Mouse (Mus musculus): ENCODE measurements around the gene Ccdc88c.

The Ccdc88c gene

GRCm38 (mm10) chr12:101017971-101018371 lies 10.9 kb downstream of the Ccdc88c start:
- DNase-seq (ENCODE audit: low read depth, low spot score): peak; percentile 84

- no peak for DNase-seq (ENCODE audit: low read depth, low spot score)
Measured at GRCm38 (mm10) chr12:101016412-101016928, 12.4 kb downstream of the Ccdc88c start.

GRCm38 (mm10) chr12:101015926-101016325 lies 12.9 kb downstream of the Ccdc88c start:
- DNase-seq (ENCODE audit: low read depth, low spot score): peak; percentile 85

DNA sequence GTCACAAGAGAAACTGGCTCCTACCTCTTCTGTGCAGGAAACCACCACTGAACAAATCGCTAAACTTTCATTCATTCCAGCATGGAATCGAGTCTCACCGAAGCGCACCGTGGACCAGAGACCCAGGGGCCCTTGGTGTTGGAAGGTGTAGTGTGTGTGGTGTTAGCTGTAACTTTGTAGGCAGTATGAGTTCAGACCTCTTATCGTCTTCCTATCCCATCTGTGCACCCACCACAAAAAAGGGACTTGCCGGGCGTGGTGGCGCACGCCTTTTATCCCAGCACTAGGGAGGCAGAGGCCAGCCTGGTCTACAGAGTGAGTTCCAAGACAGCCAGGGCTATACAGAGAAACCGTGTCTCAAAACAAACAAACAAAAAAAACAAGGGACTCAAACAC lies 13.7 kb downstream of the Ccdc88c start:
- peak; percentile 49 for DNase-seq (ENCODE audit: low read depth, low spot score)

DNA sequence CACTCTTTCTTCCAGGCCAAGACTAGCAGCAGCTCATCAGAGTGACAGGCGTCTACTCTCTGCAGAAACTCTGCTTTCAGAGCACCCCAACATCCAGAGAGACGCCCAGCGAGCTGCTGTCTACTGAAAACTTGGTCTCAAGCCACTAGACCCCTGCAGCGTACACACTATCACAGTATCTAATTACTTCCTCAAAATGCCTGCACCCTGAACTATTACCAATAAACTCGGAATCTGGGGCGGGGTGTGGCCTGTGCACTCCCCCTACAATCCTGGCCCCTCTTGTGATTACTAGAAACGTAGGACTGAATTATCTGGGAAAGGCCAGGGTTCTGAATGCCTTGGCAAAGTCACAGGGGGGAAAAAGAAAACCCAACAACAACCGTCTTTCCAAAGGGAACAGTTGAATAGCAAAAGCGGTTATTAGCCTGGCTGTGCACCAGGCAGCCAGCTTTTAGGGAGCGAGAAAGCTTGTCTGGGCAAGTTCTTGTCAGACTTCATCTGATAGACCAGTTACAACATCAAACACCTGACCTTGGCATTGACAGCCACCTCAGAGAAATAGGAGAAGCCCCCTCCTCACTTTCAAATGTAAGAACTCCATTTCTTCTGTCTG lies 14.2 kb downstream of the Ccdc88c start:
- DNase-seq (ENCODE audit: low read depth, low spot score): no peak

- peak; percentile 69 for DNase-seq (ENCODE audit: low read depth, low spot score)
Measured at GRCm38 (mm10) chr12:101013668-101014067, 15.2 kb downstream of the Ccdc88c start.

- DNase-seq (ENCODE audit: low read depth, low spot score): no peak
Measured at GRCm38 (mm10) chr12:101013078-101013665, 15.7 kb downstream of the Ccdc88c start.

GRCm38 (mm10) chr12:101012197-101013077 lies 16.4 kb downstream of the Ccdc88c start:
- peak; percentile 45 for DNase-seq (ENCODE audit: low read depth, low spot score)

DNA sequence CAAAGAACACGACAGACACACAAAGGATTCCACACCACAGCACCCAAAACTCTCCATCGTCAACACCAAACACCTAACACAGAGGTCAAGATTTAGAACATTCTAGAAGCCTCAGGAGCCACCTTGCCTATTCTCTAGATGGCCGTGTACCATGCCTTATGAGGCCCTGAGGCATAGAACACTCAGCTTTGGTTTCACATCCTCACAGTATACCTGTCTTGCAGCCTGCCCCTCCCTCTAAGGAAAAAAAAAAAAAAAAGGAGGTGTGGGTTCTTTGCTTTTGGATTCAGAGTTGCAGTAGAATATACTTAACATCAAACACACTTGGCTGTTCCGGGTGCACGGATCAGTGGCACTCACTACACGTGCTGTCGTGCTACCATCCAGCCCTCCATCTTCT lies 17.8 kb downstream of the Ccdc88c start:
- DNase-seq (ENCODE audit: low read depth, low spot score): peak; percentile 78

DNA sequence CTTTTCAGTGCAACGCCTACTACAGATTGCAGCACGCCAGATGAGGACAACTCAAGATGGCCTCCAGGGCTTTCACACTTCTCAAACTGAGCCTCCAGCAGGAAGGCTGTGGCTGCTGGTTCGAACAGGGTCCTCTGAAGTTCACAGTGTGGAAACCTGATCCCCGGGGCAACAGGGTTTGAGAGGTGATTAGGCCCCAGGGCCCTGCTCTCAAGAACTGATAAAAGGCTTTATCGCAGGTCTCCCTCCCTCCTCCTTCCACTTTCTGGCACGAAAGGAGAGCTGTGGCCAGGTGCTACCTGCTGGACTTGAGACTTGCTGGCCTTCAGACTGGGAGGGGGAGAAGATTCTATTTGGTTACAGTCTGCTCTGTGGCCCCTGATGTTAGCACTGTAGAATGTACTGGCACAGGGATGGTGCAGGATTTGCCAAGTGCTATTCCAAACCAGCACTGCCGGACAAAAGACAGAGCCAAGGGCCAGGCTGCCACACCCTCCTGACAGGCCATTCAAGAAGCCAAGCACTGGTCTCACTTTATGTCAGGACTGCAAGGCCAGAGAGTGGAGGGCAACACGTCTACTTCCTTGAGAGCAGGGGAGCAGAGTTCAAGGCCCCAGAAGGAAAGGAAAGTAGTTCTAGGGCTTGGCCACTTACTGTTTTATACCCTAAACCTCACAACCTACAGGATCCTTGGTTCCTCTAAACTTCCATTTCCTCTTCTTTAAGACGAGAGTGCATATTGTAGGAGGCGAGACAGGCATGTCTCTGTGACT lies 18.5 kb downstream of the Ccdc88c start:
- peak; percentile 32 for DNase-seq (ENCODE audit: low read depth, low spot score)

DNA sequence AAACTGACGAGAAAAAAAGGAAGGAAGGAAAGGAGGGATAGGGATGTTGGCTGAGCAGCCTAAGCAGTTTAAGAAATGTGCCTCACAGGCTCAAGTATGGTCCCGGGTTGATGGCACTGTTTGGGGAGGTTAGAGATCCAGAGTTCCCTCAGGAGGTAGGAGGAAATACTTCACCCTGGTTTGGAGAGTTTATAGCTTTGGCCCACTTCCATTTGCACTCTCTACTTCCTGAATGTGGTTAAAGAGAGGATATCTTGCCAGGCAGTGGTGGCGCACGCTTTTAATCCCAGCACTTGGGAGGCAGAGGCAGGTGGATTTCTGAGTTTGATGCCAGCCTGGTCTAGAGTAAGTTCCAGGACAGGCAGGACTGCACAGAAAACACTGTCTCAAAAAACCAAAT lies 19.6 kb downstream of the Ccdc88c start:
- peak; percentile 24 for DNase-seq (ENCODE audit: low read depth, low spot score)

- peak; percentile 16 for DNase-seq (ENCODE audit: low read depth, low spot score)
Measured at GRCm38 (mm10) chr12:101008648-101009047, 20.2 kb downstream of the Ccdc88c start.

- DNase-seq (ENCODE audit: low read depth, low spot score): peak; percentile 55
Measured at GRCm38 (mm10) chr12:101007968-101008481, 20.8 kb downstream of the Ccdc88c start.

- peak; percentile 67 for DNase-seq (ENCODE audit: low read depth, low spot score)
Measured at GRCm38 (mm10) chr12:101007427-101007826, 21.4 kb downstream of the Ccdc88c start.

DNA sequence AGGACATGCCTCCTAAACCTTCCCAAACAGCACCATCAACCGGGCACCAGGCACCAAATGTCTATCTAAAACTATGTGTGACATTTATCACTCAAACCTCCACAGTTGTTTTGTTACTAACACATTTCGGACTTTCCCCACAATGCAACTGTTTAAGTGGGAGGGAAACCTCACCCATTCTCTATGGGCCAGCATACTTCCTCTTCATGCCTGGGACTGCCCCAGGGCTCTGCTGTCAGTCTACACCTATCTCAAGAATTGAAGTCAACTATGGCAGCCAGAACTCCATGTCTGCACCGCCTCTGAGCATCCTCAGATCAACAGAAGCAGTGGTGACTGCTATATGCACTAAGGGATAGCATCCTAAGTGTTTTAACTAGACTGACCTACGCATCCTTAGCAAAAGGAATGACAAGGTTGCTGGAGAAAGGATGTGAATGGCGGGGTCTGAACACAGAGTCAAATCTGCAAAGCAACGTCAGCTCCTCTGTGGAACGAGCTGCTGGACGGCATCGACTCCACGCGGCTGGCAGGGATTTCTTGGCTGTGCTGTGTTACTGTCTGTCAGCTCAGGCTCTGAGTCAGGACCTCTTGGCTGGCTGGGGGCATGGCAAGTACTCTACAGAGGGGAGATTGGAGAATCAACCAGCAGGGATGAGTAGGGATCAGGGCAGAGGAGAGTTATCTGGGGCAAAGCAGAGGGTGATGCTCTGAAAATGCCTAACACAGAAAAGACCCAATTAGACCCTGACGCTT lies 23.0 kb downstream of the Ccdc88c start:
- DNase-seq (ENCODE audit: low read depth, low spot score): peak; percentile 70

DNA sequence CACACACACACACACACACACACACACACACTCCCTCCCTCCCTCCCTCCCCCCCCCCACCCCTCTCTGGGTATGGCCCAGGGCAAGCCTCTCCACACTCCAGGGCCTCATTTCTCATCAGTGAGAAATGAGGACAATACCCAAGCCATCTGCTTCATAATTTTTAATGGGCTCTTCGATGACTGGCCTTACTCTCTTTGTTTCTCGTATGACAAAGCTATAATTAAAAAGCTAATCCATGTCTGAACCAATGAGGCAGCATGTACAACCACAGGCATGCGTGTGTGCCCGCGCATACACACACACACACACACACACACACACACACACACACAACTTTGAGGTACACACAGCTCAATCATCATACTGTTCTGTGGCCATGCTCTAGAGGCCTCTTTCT lies 23.9 kb downstream of the Ccdc88c start:
- DNase-seq (ENCODE audit: low read depth, low spot score): peak; percentile 23

DNA sequence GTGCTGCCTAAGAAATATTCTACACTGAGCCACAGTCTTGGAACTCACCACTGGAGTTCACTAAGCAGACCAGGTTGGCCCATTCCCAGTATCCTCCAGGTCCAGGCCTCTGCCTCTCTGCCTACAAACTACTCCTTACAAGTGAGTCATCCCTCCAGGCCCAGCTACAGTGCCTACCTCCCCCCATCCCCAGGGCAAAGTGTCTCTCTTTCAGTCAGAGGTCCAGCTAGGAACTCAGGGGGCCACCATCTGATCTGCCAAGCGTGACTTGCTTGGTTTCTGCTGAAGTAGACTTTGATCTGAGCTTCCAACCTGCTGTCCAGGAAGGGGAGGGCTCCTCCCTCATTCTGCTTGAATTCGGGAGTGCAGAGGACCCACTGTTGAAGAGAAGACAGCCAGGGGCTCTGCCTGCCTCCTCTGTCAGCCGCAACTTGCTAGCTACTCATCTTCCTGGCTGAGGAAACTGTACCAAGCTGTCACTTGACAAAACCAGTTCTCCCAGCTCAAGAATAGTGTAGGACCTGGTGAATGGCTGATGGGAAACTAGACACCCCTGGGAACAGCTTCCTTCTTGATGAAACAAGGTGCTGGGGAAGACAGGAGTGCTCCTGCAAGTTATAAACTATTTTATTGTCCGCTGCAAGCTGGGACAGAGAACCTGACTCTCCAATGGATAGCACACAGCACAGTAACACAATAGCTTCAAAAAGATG lies 25.9 kb downstream of the Ccdc88c start:
- DNase-seq (ENCODE audit: low read depth, low spot score): no peak

GRCm38 (mm10) chr12:100999061-100999954 lies 29.5 kb downstream of the Ccdc88c start:
- no peak for DNase-seq (ENCODE audit: low read depth, low spot score)

DNA sequence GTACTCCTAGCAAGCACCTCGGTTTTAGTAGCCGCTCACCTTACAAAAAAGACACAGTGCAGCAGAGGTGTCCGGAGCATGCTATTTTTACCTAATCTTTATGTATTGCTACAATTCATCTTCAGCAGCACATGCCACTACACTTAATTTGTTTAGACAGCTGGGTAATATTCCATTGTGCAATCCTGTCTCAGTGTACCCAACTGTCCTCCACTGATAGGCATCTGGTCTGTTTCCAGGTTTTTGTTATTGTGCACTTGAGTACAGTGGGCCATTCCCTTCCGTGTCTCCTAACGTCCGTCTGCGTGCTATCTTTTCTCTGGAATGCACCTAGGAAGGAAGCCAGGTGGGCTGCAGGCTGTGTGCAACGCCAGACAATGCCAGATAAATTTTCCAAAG lies 30.3 kb downstream of the Ccdc88c start:
- no peak for DNase-seq (ENCODE audit: low read depth, low spot score)
